In genomic region chr13:108094681-108095080, GRCm38 (mm10) we compare ENCODE assay signal across 22 mouse cellular contexts. TPM values are rescaled to one million over a fixed set of nuclear protein-coding genes. Genes with fewer than 3 reads are reported as not detected.
DNase-seq lines count a peak whose midpoint lies in the region; ATAC-seq and TF ChIP-seq lines count a peak whose summit lies in the region.
"Had no signal": no experiment of that assay in that cellular context is flagged by ENCODE, and none has a peak within 500 bp of the region (broad histone marks: within the 10 kb centered on the region; RNA-seq: fewer than 3 reads in every experiment).

No protein-coding gene starts in this region.

- H3K9ac ChIP-seq in liver, embryonic 12.5 days = no peak overlapping the region
- H3K9ac ChIP-seq in liver, postnatal 0 days (replicated peaks) = no peak overlapping the region
- H3K9ac ChIP-seq in intestine, embryonic 16.5 days (ENCODE audit: low read depth, low read length) = no peak overlapping the region
- no peak overlapping the region for H3K9ac ChIP-seq in stomach, postnatal 0 days (ENCODE audit: low read length)
- no peak overlapping the region for H3K9ac ChIP-seq in forebrain, embryonic 16.5 days (replicated peaks; ENCODE audit: low read depth, low read length)
- H3K9ac ChIP-seq: embryonic facial prominence, embryonic 12.5 days; forebrain, embryonic 13.5 days; forebrain, embryonic 15.5 days had no signal

- 0 out of 2 replicates have a peak, but pooled peaks have one; percentile 35 for ATAC-seq in liver, embryonic 12.5 days
- ATAC-seq in liver, postnatal 0 days = no peak
- peak; percentile 56; the same call in 1 of the 2 replicates for ATAC-seq in intestine, embryonic 16.5 days
- ATAC-seq in stomach, postnatal 0 days (ENCODE audit: low FRiP score, low TSS enrichment) = peak; percentile 90
- ATAC-seq in forebrain, embryonic 16.5 days = no peak
- ATAC-seq: activated CD4-positive, CD25-positive, alpha-beta regulatory T cell, adult 4 months; forebrain, embryonic 13.5 days; forebrain, embryonic 15.5 days; Patski had no signal

- H3K36me3 ChIP-seq in liver, embryonic 12.5 days = 0 out of 2 replicates have a peak, but pooled peaks cover 4% of the 10 kb centered on the region
- no peaks in the 10 kb centered on the region for H3K36me3 ChIP-seq in liver, postnatal 0 days (replicated peaks; ENCODE audit: insufficient read depth, low read length)
- H3K36me3 ChIP-seq in intestine, embryonic 16.5 days (ENCODE audit: control insufficient read depth, insufficient read depth, low read length) = no peaks in the 10 kb centered on the region
- H3K36me3 ChIP-seq in stomach, postnatal 0 days (ENCODE audit: control insufficient read depth, insufficient read depth, low read length) = no peaks in the 10 kb centered on the region
- no peaks in the 10 kb centered on the region for H3K36me3 ChIP-seq in forebrain, embryonic 16.5 days (ENCODE audit: control insufficient read depth, insufficient read depth)
- H3K36me3 ChIP-seq: embryonic facial prominence, embryonic 12.5 days; forebrain, embryonic 15.5 days had no signal

- peaks cover 9% of the 10 kb centered on the region; the same call in 1 of the 2 replicates for H3K4me1 ChIP-seq in liver, embryonic 12.5 days
- peaks cover 2% of the 10 kb centered on the region; the same call in 1 of the 2 replicates for H3K4me1 ChIP-seq in liver, postnatal 0 days (ENCODE audit: insufficient read depth)
- peaks cover 4% of the 10 kb centered on the region; the same call in 1 of the 2 replicates for H3K4me1 ChIP-seq in intestine, embryonic 16.5 days (ENCODE audit: control insufficient read depth, insufficient read depth, low read length)
- no peaks in the 10 kb centered on the region; the same call in 1 of the 2 replicates for H3K4me1 ChIP-seq in stomach, postnatal 0 days (replicated peaks; ENCODE audit: control insufficient read depth, insufficient read depth)
- no peaks in the 10 kb centered on the region for H3K4me1 ChIP-seq in forebrain, embryonic 16.5 days (replicated peaks; ENCODE audit: control insufficient read depth, insufficient read depth, low read length)
- H3K4me1 ChIP-seq: embryonic facial prominence, embryonic 10.5 days; embryonic facial prominence, embryonic 12.5 days; forebrain, embryonic 13.5 days; forebrain, embryonic 15.5 days had no signal

- H3K27ac ChIP-seq in liver, embryonic 12.5 days = no peak overlapping the region
- H3K27ac ChIP-seq in liver, postnatal 0 days (ENCODE audit: low read depth) = no peak overlapping the region
- H3K27ac ChIP-seq in intestine, embryonic 16.5 days (ENCODE audit: low read length) = no peak overlapping the region
- no peak overlapping the region for H3K27ac ChIP-seq in stomach, postnatal 0 days (replicated peaks)
- H3K27ac ChIP-seq in forebrain, embryonic 16.5 days (ENCODE audit: low read length) = no peak overlapping the region
- H3K27ac ChIP-seq: embryonic facial prominence, embryonic 10.5 days; embryonic facial prominence, embryonic 12.5 days; forebrain, embryonic 13.5 days; forebrain, embryonic 15.5 days had no signal

- no peak overlapping the region for H3K4me3 ChIP-seq in liver, embryonic 12.5 days
- H3K4me3 ChIP-seq in liver, postnatal 0 days (ENCODE audit: low read depth, low read length) = no peak overlapping the region
- no peak overlapping the region for H3K4me3 ChIP-seq in intestine, embryonic 16.5 days (ENCODE audit: low read length)
- no peak overlapping the region for H3K4me3 ChIP-seq in stomach, postnatal 0 days (ENCODE audit: low read depth, low read length)
- H3K4me3 ChIP-seq in forebrain, embryonic 16.5 days (replicated peaks; ENCODE audit: low read length) = no peak overlapping the region
- H3K4me3 ChIP-seq: embryonic facial prominence, embryonic 10.5 days; embryonic facial prominence, embryonic 12.5 days; forebrain, embryonic 13.5 days; forebrain, embryonic 15.5 days had no signal

- DNase-seq in liver, postnatal 0 days = no peak
- peak; percentile 28 for DNase-seq in large intestine, adult 2 months (ENCODE audit: low read depth, low spot score)
- peak; percentile 19 for DNase-seq in stomach, postnatal 0 days (ENCODE audit: low spot score)
- no peak for DNase-seq in Muller cell, postnatal 12 days (ENCODE audit: inconsistent ontology term)
- DNase-seq in cerebellum, postnatal 4 days (ENCODE audit: low spot score in 2 of 2) = no peak
- DNase-seq: adrenal gland, adult 8-10 months; adrenal gland, postnatal 14 days; cerebellum, adult 11 months; cerebellum, adult 18-20 months; cerebellum, adult 8-10 months; cerebellum, adult 9-11 months; cerebellum, postnatal 14 days; cerebellum, postnatal 36 days had no signal

- no peak for TF ChIP-seq EP300 in liver, postnatal 0 days (IDR thresholded peaks at IDR 0.05; ENCODE audit: low read depth)
- no peak for TF ChIP-seq EP300 in stomach, postnatal 0 days (optimal IDR thresholded peaks at IDR 0.05)

- no peak overlapping the region for H3K4me2 ChIP-seq in liver, embryonic 12.5 days
- no peak overlapping the region for H3K4me2 ChIP-seq in liver, postnatal 0 days (ENCODE audit: low read depth, low read length)
- H3K4me2 ChIP-seq in intestine, embryonic 16.5 days (ENCODE audit: low read depth, low read length) = no peak overlapping the region
- no peak overlapping the region for H3K4me2 ChIP-seq in stomach, postnatal 0 days (replicated peaks; ENCODE audit: low read depth)
- no peak overlapping the region for H3K4me2 ChIP-seq in forebrain, embryonic 16.5 days (ENCODE audit: low read length)
- H3K4me2 ChIP-seq: embryonic facial prominence, embryonic 12.5 days; forebrain, embryonic 13.5 days; forebrain, embryonic 15.5 days had no signal

- no peak for TF ChIP-seq CTCF in liver, postnatal 0 days (IDR thresholded peaks at IDR 0.05; ENCODE audit: low read depth)
- TF ChIP-seq CTCF in stomach, postnatal 0 days (IDR thresholded peaks at IDR 0.05; ENCODE audit: low read depth) = no peak

- H3K27me3 ChIP-seq in liver, embryonic 12.5 days (replicated peaks) = no peaks in the 10 kb centered on the region
- H3K27me3 ChIP-seq in liver, postnatal 0 days (ENCODE audit: insufficient read depth, low read length) = no peaks in the 10 kb centered on the region
- no peaks in the 10 kb centered on the region for H3K27me3 ChIP-seq in intestine, embryonic 16.5 days (replicated peaks; ENCODE audit: control insufficient read depth, insufficient read depth, low read length)
- no peaks in the 10 kb centered on the region for H3K27me3 ChIP-seq in stomach, postnatal 0 days (ENCODE audit: control insufficient read depth, insufficient read depth, low read length)
- H3K27me3 ChIP-seq in forebrain, embryonic 16.5 days (replicated peaks; ENCODE audit: control insufficient read depth, insufficient read depth, low read length) = no peaks in the 10 kb centered on the region
- H3K27me3 ChIP-seq: embryonic facial prominence, embryonic 12.5 days; forebrain, embryonic 13.5 days; forebrain, embryonic 15.5 days; Patski had no signal

- H3K9me3 ChIP-seq in liver, embryonic 12.5 days (replicated peaks) = no peaks in the 10 kb centered on the region
- no peaks in the 10 kb centered on the region for H3K9me3 ChIP-seq in liver, postnatal 0 days (ENCODE audit: low read length)
- H3K9me3 ChIP-seq in intestine, embryonic 16.5 days (ENCODE audit: control insufficient read depth, low read length) = no peaks in the 10 kb centered on the region
- H3K9me3 ChIP-seq in stomach, postnatal 0 days (ENCODE audit: control insufficient read depth, low read length) = no peaks in the 10 kb centered on the region
- no peaks in the 10 kb centered on the region for H3K9me3 ChIP-seq in forebrain, embryonic 16.5 days (ENCODE audit: control insufficient read depth, low read length)
- H3K9me3 ChIP-seq: embryonic facial prominence, embryonic 10.5 days; embryonic facial prominence, embryonic 12.5 days; forebrain, embryonic 13.5 days; forebrain, embryonic 15.5 days had no signal

- 56% methylated on average over 5 of the region's 5 CpGs for WGBS in liver, embryonic 12.5 days (ENCODE audit: insufficient replicate concordance)
- WGBS in liver, postnatal 0 days (ENCODE audit: insufficient replicate concordance) = 76% methylated on average over 5 of the region's 5 CpGs
- WGBS in intestine, embryonic 16.5 days = 82% methylated on average over 5 of the region's 5 CpGs
- WGBS in large intestine, adult 2 months = 30% methylated on average over 5 of the region's 5 CpGs
- 67% methylated on average over 5 of the region's 5 CpGs for WGBS in stomach, postnatal 0 days
- WGBS in forebrain, embryonic 16.5 days = 90% methylated on average over 5 of the region's 5 CpGs

RNA-seq across cellular contexts. Expression of gene Smim15, which starts 50.4 kb away (rescaled TPM):
- polyA plus RNA-seq in liver, embryonic 12.5 days (2016; fragmentation: Nextera tagmentation; extraction: Ambion mirVana) = 30.5 and 34.1 TPM in 2 replicates
- polyA plus RNA-seq in liver, postnatal 0 days (2015; fragmentation: Nextera tagmentation; extraction: Ambion mirVana) = 18.0 and 19.9 TPM in 2 replicates
- 47.4 and 50.6 TPM in 2 replicates for polyA plus RNA-seq in intestine, embryonic 16.5 days (2015; fragmentation: Nextera tagmentation; extraction: Ambion mirVana)
- polyA plus RNA-seq in large intestine, adult 2 months (2012; rRNA removed) = 12.1 and 12.4 TPM in 2 replicates
- 46.5 and 49.2 TPM in 2 replicates for polyA plus RNA-seq in stomach, postnatal 0 days (2015; fragmentation: Nextera tagmentation; extraction: Ambion mirVana)
- 46.7 and 55.1 TPM in 2 replicates for polyA plus RNA-seq in forebrain, embryonic 16.5 days (2015; fragmentation: Nextera tagmentation; extraction: Ambion mirVana)

Comparison
In these comparisons a context has a peak if more than half of its experiments do, and no peak if none do; other contexts are left out.
1. ATAC-seq: peak in liver, embryonic 12.5 days (single experiment), intestine, embryonic 16.5 days (single experiment) and stomach, postnatal 0 days (single experiment); none in liver, postnatal 0 days (single experiment) and forebrain, embryonic 16.5 days (single experiment).
2. DNase-seq: peak in large intestine, adult 2 months (single experiment) and stomach, postnatal 0 days (single experiment); none in liver, postnatal 0 days (single experiment), Muller cell, postnatal 12 days (single experiment) and cerebellum, postnatal 4 days (0 of 2).